Mouse (Mus musculus): ENCODE measurements around the gene Dlk1. TPM values are rescaled to one million over a fixed set of nuclear protein-coding genes. Genes with fewer than 3 reads are reported as not detected.
A peak's percentile ranks its signal among the peaks of the same experiment; 100 is the strongest.

Dlk1 gene
- polyA plus RNA-seq, 1 experiment from 2014 or later = 96.8 TPM

- no peak for ATAC-seq (ENCODE audit: low FRiP score)
- Histone ChIP-seq H3K9me3 (replicated peaks) (no peaks in the 10 kb centered on the region), H3K4me2 (no peak overlapping the region), H3K27ac (replicated peaks) (no peak overlapping the region), H3K9ac (replicated peaks) (no peak overlapping the region), H3K4me3 (replicated peaks) (no peak overlapping the region), H3K27me3 (replicated peaks) (peaks cover 17% of the 10 kb centered on the region; the same call in 1 of the 2 replicates), H3K4me1 (peaks cover 57% of the 10 kb centered on the region), H3K36me3 (no peaks in the 10 kb centered on the region)
- 20% methylated on average over 6 of the region's 6 CpGs for WGBS
These were observed 11.3 kb upstream of the Dlk1 start for GRCm38 (mm10) chr12:109441366-109441765.

GRCm38 (mm10) chr12:109442115-109442514 is 10.5 kb upstream of the Dlk1 start:
- Histone ChIP-seq H3K9me3 (replicated peaks) (no peaks in the 10 kb centered on the region), H3K4me1 (peaks cover 57% of the 10 kb centered on the region), H3K4me2 (no peak overlapping the region), H3K27me3 (replicated peaks) (peaks cover 18% of the 10 kb centered on the region), H3K27ac (replicated peaks) (no peak overlapping the region), H3K9ac (replicated peaks) (no peak overlapping the region), H3K36me3 (no peaks in the 10 kb centered on the region), H3K4me3 (replicated peaks) (no peak overlapping the region)
- ATAC-seq (ENCODE audit: low FRiP score) = no peak
- WGBS = 29% methylated on average over 13 of the region's 13 CpGs

GRCm38 (mm10) chr12:109443276-109443675 is 9.3 kb upstream of the Dlk1 start:
- 84% methylated on average over 3 of the region's 3 CpGs for WGBS
- H3K4me3 ChIP-seq (replicated peaks) = no peak overlapping the region
- no peak overlapping the region for H3K4me2 ChIP-seq
- no peak for ATAC-seq (ENCODE audit: low FRiP score)
- no peak overlapping the region for H3K9ac ChIP-seq (replicated peaks)
- no peak overlapping the region for H3K27ac ChIP-seq (replicated peaks)
- H3K4me1 ChIP-seq = peaks cover 47% of the 10 kb centered on the region
- H3K36me3 ChIP-seq = no peaks in the 10 kb centered on the region
- H3K9me3 ChIP-seq (replicated peaks) = no peaks in the 10 kb centered on the region
- H3K27me3 ChIP-seq (replicated peaks) = peaks cover 27% of the 10 kb centered on the region

DNA sequence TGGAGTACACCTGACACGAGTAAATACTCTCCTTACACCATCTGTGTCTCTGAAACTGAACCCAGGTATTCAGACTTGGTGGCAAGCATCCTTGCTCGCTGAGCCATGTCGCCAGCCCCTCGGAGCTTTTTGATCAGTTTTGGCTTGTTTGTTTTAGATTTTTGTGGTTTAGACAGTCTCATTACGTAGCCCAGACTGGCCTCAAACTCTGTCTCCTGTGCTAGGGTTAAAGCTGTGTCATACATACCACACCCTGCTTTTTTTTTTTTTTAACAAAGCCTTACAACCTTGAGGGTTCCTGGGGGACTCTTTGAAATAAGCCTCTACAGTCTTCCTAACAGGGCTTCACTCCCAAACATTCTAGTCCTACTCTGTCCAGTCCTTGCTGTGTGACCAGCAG is 7.6 kb upstream of the Dlk1 start:
- Histone ChIP-seq H3K9ac (replicated peaks) (no peak overlapping the region), H3K4me3 (replicated peaks) (no peak overlapping the region), H3K4me2 (no peak overlapping the region), H3K27ac (replicated peaks) (no peak overlapping the region), H3K4me1 (peaks cover 43% of the 10 kb centered on the region), H3K27me3 (replicated peaks) (peaks cover 32% of the 10 kb centered on the region), H3K36me3 (no peaks in the 10 kb centered on the region), H3K9me3 (replicated peaks) (no peaks in the 10 kb centered on the region)
- 79% methylated on average over 5 of the region's 5 CpGs for WGBS
- no peak for ATAC-seq (ENCODE audit: low FRiP score)

- Histone ChIP-seq H3K36me3 (no peaks in the 10 kb centered on the region), H3K4me3 (replicated peaks) (no peak overlapping the region), H3K27me3 (replicated peaks) (peaks cover 34% of the 10 kb centered on the region), H3K9me3 (replicated peaks) (no peaks in the 10 kb centered on the region), H3K4me2 (peak overlapping the region; percentile 30), H3K4me1 (peaks cover 47% of the 10 kb centered on the region), H3K9ac (replicated peaks) (no peak overlapping the region), H3K27ac (replicated peaks) (no peak overlapping the region)
- peak; percentile 38 for ATAC-seq (ENCODE audit: low FRiP score)
- 5% methylated on average over 19 of the region's 19 CpGs for WGBS
These were observed 7.0 kb upstream of the Dlk1 start for GRCm38 (mm10) chr12:109445499-109446235.

- WGBS = 11% methylated on average over 18 of the region's 18 CpGs
- Histone ChIP-seq H3K4me1 (peaks cover 44% of the 10 kb centered on the region), H3K27me3 (replicated peaks) (peaks cover 40% of the 10 kb centered on the region), H3K4me3 (replicated peaks) (no peak overlapping the region), H3K4me2 (peak overlapping the region; percentile 30), H3K9me3 (replicated peaks) (no peaks in the 10 kb centered on the region), H3K9ac (replicated peaks) (no peak overlapping the region), H3K36me3 (no peaks in the 10 kb centered on the region), H3K27ac (replicated peaks) (no peak overlapping the region)
- no peak; the same call in 1 of the 2 replicates for ATAC-seq (ENCODE audit: low FRiP score)
These were observed 6.2 kb upstream of the Dlk1 start for GRCm38 (mm10) chr12:109446236-109446941.

GRCm38 (mm10) chr12:109449421-109450411 is 2.9 kb upstream of the Dlk1 start:
- Histone ChIP-seq H3K36me3 (no peaks in the 10 kb centered on the region), H3K4me3 (replicated peaks) (peak overlapping the region; percentile 25), H3K27me3 (replicated peaks) (peaks cover 56% of the 10 kb centered on the region), H3K4me1 (peaks cover 48% of the 10 kb centered on the region), H3K4me2 (peak overlapping the region; percentile 63), H3K9ac (replicated peaks) (peak overlapping the region; percentile 15; the same call in 1 of the 2 replicates), H3K9me3 (replicated peaks) (no peaks in the 10 kb centered on the region), H3K27ac (replicated peaks) (no peak overlapping the region; the same call in 1 of the 2 replicates)
- 0 out of 2 replicates have a peak, but pooled peaks have one; percentile 39 for ATAC-seq (ENCODE audit: low FRiP score)
- WGBS = under 1% methylated on average over 30 of the region's 30 CpGs

DNA sequence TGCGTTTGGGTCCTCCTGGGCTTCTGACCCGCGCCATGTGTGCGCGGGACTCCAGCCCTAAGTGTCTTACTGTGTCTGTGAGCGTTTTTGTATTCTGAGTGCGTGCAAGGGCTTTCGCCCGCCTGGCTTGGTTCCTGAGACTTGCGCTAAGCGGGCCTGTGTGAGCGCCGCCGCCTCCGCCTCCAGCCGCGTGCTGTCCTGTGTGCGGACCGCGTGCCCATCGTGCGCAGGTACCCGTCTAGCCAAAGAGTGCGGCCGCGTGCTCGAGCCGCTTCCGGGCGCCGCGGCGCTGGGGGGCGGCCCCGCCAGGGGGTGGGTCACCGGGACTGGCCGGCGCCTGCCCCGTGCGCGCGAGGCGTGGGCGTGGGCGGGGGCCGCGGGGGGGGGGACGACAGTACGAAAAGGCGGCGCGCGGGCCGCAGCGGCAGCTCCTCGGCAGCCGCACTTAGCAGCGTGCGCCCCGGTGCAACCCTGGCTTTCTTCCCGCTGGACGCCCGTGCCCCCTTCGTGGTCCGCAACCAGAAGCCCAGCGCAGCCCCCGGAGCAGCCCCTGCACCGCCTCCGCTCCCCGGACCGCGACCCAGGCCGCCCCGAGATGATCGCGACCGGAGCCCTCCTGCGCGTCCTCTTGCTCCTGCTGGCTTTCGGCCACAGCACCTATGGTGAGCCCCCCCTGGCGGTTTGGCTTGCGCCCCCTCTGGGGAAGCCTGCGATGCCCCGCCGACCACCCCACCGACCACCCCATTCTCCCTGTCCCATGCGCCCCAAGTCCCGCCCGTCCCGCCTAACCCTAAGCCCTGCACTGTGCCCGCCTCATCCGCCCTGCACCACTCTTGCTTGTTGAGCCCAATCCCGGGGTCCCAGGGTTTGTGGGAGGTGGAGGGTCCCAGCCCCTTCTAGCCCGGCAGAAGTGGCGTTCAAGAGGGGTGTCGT is 708 bp downstream of the Dlk1 start:
- H3K9me3 ChIP-seq (replicated peaks) = no peaks in the 10 kb centered on the region
- peak overlapping the region; percentile 95 for H3K4me2 ChIP-seq
- no peaks in the 10 kb centered on the region for H3K36me3 ChIP-seq
- H3K27ac ChIP-seq (replicated peaks) = no peak overlapping the region
- under 1% methylated on average over 59 of the region's 96 CpGs for WGBS
- H3K9ac ChIP-seq (replicated peaks) = peak overlapping the region; percentile 45
- peaks cover 56% of the 10 kb centered on the region for H3K4me1 ChIP-seq
- peak overlapping the region; percentile 44 for H3K4me3 ChIP-seq (replicated peaks)
- ATAC-seq (ENCODE audit: low FRiP score) = peak; percentile 59
- H3K27me3 ChIP-seq (replicated peaks) = peaks cover 47% of the 10 kb centered on the region

DNA sequence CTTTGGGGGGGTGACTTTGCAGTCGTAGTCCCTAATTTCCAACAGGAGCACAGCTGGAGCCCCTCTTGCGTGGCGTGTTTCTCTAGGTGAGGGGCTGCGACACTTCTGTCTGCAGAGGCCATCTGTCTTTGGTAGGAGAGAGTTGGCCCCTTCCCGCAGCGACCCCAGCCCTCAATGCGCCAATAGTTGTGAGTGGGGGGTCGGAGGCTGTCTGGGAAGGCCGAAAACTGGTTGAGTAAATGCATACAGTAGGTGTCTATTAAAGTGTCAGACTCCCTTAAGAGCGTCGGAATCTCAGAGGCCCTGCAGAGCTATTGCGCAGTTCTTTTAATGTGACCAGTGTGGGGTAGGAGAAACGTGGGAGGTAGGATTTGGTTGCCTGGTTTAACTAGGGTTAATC is 1.5 kb downstream of the Dlk1 start:
- H3K4me1 ChIP-seq = peaks cover 64% of the 10 kb centered on the region
- no peaks in the 10 kb centered on the region for H3K9me3 ChIP-seq (replicated peaks)
- no peak overlapping the region for H3K27ac ChIP-seq (replicated peaks)
- H3K27me3 ChIP-seq (replicated peaks) = peaks cover 42% of the 10 kb centered on the region
- peak overlapping the region; percentile 95 for H3K4me2 ChIP-seq
- ATAC-seq (ENCODE audit: low FRiP score) = no peak
- H3K9ac ChIP-seq (replicated peaks) = no peak overlapping the region
- no peaks in the 10 kb centered on the region for H3K36me3 ChIP-seq
- 14% methylated on average over 13 of the region's 13 CpGs for WGBS
- peak overlapping the region; percentile 44 for H3K4me3 ChIP-seq (replicated peaks)

GRCm38 (mm10) chr12:109456531-109457202 is 4.0 kb downstream of the Dlk1 start:
- Histone ChIP-seq H3K9ac (replicated peaks) (no peak overlapping the region), H3K4me2 (peak overlapping the region; percentile 5; the same call in 1 of the 2 replicates), H3K27ac (replicated peaks) (no peak overlapping the region), H3K36me3 (no peaks in the 10 kb centered on the region), H3K27me3 (replicated peaks) (peaks cover 42% of the 10 kb centered on the region), H3K4me1 (peaks cover 54% of the 10 kb centered on the region), H3K4me3 (replicated peaks) (no peak overlapping the region), H3K9me3 (replicated peaks) (no peaks in the 10 kb centered on the region)
- WGBS = 13% methylated on average over 9 of the region's 9 CpGs
- ATAC-seq (ENCODE audit: low FRiP score) = no peak

All from neural tube, embryonic 15.5 days (tissue).